Mouse (Mus musculus) splenic B cell, adult 2 months (primary cell): ENCODE results near the gene D13Ertd608e.
"Not testable (repeated sequence)": the region's sequence is repeated elsewhere in the genome, so short reads cannot be mapped to it uniquely, and the experiment has no call there.

Experiments used
- DNase-seq: peaks from one replicate; pipeline ENCODE4 v3.0.0-alpha.2; 2011; ENCODE audit warnings: low read depth, low spot score
- H3K27me3 ChIP-seq: 2 replicates; pipeline ENCODE4 v1.6.1; 2012; ENCODE audit warnings: mild to moderate bottlenecking, low read length, moderate library complexity, mixed read lengths; ENCODE audit not compliant: control insufficient read depth, poor library complexity, insufficient read depth, severe bottlenecking
- H3K36me3 ChIP-seq: 2 replicates; pipeline ENCODE4 v1.6.1; 2012; ENCODE audit warnings: mild to moderate bottlenecking, low read length, moderate library complexity, mixed read lengths; ENCODE audit not compliant: control insufficient read depth, poor library complexity, insufficient read depth, severe bottlenecking

Gene D13Ertd608e

GRCm38 (mm10) chr13:119839982-119840381 lies 4.2 kb downstream of the D13Ertd608e start:
- not testable (repeated sequence) for DNase-seq, H3K27me3 ChIP-seq, H3K36me3 ChIP-seq

GRCm38 (mm10) chr13:119862399-119862798 lies 26.6 kb downstream of the D13Ertd608e start:
- H3K27me3 ChIP-seq, DNase-seq, H3K36me3 ChIP-seq: not testable (repeated sequence)

GRCm38 (mm10) chr13:119864395-119864999 lies 28.7 kb downstream of the D13Ertd608e start:
- not testable (repeated sequence) for H3K27me3 ChIP-seq, H3K36me3 ChIP-seq, DNase-seq

- not testable (repeated sequence) for H3K36me3 ChIP-seq, H3K27me3 ChIP-seq, DNase-seq
Measured at GRCm38 (mm10) chr13:119886896-119887295, 51.1 kb downstream of the D13Ertd608e start.

GRCm38 (mm10) chr13:119894685-119895084 lies 58.9 kb downstream of the D13Ertd608e start, which contains the start of gene Tcstv1:
Gene Tcstv1 (minus strand): TSS chr13:119894785.
- H3K27me3 ChIP-seq, DNase-seq, H3K36me3 ChIP-seq: not testable (repeated sequence)
